Mouse (Mus musculus) spleen, embryonic (tissue): ENCODE measurements around the gene Slc44a1.

Experiments
- CTCF ChIA-PET: fragments of 350-600 bp; sonication (Branson Sonifier 250); formaldehyde crosslinking; loops from one replicate; lab custom pipeline; 2022; lab: Charles Lee

Slc44a1 gene

DNA sequence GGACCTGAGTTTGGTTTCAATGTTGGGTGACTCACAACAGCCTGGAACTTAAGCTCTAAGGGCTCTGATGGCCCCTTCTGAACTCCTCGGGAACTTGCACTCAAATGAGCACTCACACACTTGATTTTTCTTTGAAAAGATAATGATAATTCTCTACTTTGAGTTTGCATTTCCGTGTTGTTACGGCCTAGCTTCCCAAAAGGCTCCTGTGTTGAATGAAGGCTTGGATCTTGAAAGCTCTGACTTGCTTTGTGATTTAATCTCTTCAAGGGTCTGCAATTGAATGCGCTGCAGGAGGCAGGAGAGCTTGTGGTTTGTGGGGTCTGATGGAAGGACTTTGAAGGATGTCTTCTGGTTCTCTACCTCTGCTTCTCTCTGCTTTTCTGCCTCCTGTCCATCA lies 13.1 kb upstream of the Slc44a1 start:
- CTCF ChIA-PET = no interaction called here

DNA sequence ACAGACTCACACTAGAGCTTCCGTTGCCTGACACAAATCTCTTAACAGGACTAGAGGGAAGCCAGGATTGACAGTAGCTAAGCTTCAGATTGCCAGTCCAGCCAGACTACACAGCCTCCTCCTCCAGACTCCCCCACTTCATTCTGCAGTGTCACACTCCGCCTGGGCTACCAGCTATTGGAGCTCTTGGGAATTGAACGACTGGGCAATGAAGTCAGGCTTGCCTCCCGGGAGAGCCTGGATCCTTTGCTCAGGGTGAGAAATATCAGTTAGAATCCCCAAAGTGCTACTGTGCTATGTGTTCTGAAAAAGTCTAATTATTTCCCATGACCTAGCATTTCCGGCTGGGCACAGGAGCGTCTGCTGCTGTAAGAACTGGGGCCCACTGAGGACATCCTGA lies 9.7 kb upstream of the Slc44a1 start:
- CTCF ChIA-PET = no interaction called here

DNA sequence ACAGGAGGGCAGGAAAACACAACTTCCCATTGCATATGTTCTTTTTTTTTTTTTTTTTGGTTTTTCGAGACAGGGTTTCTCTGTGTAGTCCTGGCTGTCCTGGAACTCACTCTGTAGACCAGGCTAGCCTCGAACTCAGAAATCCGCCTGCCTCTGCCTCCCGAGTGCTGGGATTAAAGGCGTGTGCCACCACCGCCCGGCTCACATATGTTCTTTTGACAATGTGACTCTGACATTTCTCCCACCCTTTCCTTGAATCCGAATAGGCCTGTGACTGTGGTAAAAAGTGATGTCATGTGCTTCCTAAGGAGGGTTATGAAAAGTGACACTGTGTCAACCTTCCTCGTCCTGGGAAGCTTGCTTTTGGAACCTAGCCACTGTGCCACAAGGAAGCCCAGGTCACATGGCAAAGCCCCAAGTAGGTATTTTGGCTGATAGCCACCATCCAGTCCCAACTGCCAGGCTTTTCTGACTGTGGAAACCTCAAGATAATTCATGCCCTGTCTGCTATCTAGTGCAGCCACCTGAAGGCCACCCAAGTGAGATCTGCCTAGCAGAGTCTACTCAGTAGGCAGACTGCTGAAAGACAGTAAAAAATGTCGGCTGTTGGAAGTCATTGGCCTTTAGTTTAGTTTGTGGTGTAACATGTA lies 8.5 kb upstream of the Slc44a1 start:
- CTCF ChIA-PET = no interaction called here

GRCm38 (mm10) chr4:53437110-53437755 lies 3.0 kb upstream of the Slc44a1 start:
- CTCF ChIA-PET = no interaction called here

- CTCF ChIA-PET = no interaction called here
Observed at GRCm38 (mm10) chr4:53438386-53438785, 1.8 kb upstream of the Slc44a1 start.

- CTCF ChIA-PET = no interaction called here
Observed at GRCm38 (mm10) chr4:53438836-53439480, 1.3 kb upstream of the Slc44a1 start.

- CTCF ChIA-PET = interaction anchor here (0.6 kb wide), 1 partner anchor 40 kb away, joined by 3 read pairs; no protein-coding TSS in a partner anchor
Observed at GRCm38 (mm10) chr4:53439636-53440009, 590 bp upstream of the Slc44a1 start.

DNA sequence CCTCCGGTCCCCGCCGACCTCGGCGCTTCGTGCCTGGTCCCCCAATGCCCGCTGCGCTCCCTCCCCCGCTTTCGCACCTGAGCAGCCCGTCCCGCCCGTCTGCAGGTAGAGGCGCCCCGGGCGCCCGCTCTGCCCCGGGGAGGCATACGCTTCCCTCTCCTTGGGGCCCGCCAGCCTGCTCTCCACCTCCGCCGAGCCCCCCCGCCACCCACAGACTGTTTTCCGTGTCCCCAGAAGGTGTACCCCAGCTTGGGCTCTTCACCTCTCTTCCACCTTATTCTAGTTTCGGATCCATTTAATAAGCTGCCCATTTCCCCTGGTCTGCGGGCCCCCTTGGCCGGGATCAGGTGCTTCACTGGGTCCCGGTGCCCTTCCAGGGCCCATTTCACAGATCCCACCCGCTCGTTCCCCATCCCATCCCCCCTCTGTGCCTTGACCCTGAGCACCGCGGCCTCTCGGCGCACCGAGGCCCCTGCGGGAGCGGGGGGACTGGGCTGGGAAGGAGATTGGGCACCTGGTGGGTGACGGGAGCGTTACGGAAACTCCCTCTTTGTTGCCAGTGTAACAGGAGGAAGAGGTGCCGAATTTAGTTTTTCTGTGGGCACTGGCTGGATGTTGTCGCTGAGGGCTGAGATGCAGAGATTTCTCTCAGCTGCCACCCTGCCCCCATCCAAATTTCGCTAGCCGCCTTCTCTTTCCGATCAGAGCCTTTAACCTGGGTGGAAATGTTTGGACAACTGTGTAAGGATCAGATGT lies 781 bp downstream of the Slc44a1 start:
- CTCF ChIA-PET = interaction anchor here (0.5 to 0.6 kb wide), 2 partner anchors 158 to 336 kb away, joined by 4 read pairs; no protein-coding TSS in a partner anchor

DNA sequence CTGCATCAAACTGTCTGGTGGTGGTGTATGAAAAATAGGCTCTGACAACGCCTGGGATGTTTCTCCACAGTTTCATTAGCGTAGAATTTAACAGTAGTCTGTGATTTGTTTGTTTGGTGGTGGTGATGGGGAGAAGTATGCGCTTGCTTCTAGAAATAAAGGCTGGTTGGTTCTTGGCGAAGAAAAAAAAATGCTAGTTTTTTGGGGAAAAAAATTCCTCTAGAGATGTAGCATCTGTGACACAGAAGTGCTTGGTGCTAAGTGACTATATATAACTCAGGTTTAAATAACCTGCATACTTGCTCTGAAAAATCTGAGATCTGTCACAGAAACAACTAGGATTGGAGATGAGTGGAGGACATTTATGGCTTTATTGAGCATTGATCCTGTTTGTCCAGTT lies 1.5 kb downstream of the Slc44a1 start:
- CTCF ChIA-PET = no interaction called here

DNA sequence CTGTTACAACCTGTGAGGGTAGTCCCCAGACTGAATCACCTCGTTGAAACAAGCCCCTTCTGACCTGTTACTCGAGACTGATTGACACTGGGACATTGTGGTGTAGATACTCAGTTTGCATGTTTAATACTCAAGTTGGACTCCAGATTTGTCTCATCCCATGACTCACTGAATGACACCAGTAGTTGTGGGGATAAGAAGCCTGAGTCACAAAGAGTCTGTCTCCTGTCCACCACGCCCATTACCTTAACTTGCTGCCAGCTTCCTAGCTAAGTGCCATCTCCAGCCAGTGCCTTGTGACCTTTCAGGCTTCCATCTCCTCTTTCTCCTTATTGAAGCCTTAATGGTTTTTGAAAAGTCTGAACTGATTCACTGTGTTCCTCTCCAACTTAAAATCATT lies 6.0 kb downstream of the Slc44a1 start:
- CTCF ChIA-PET = no interaction called here

DNA sequence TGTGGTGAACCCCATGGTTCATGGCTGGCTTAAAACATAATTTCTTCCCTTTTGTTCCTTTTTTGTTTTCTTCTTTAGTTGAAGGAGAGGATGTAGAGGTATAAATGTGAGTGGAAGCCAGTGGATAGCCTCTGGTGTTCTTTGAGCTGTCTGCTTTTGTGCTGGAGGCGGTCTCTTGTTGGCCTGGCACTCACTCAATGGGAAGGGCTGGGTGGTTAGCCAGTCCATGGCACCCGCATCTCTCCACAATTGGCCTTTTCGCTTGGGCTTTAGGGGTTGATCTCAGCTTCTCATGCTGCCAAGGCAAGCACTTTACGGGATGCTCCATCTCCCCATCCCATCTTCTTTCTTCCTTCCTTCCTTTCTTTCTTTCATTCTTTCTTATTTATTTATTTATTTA lies 7.6 kb downstream of the Slc44a1 start:
- CTCF ChIA-PET = no interaction called here

- CTCF ChIA-PET = no interaction called here
Observed at GRCm38 (mm10) chr4:53450736-53451135, 10.5 kb downstream of the Slc44a1 start.

GRCm38 (mm10) chr4:53451887-53452286 lies 11.7 kb downstream of the Slc44a1 start:
- CTCF ChIA-PET = interaction anchor here (0.7 to 1.0 kb wide), 2 partner anchors 143 to 145 kb away, joined by 3 read pairs; no protein-coding TSS in a partner anchor

DNA sequence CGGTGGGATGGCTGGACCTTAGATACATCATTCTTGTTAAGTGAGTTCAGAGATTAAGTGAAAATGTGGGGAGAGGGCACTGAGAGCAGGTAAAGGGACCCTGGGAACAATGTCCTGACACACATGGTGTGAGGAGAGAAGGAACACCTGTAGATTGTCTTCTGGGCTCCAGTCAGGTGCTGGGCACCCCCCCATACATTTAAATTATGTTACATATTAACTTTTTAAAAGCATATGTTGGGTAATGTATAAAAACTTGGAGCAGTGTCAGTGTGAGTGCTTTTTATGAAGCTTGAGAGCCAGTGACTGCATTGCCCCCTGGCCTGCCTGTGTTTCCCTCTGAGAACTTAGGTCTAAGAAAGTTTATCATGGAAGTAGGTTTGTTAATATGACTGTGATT lies 12.2 kb downstream of the Slc44a1 start:
- CTCF ChIA-PET = interaction anchor here (0.7 to 1.0 kb wide), 3 partner anchors 142 to 345 kb away, joined by 3 read pairs; no protein-coding TSS in a partner anchor

DNA sequence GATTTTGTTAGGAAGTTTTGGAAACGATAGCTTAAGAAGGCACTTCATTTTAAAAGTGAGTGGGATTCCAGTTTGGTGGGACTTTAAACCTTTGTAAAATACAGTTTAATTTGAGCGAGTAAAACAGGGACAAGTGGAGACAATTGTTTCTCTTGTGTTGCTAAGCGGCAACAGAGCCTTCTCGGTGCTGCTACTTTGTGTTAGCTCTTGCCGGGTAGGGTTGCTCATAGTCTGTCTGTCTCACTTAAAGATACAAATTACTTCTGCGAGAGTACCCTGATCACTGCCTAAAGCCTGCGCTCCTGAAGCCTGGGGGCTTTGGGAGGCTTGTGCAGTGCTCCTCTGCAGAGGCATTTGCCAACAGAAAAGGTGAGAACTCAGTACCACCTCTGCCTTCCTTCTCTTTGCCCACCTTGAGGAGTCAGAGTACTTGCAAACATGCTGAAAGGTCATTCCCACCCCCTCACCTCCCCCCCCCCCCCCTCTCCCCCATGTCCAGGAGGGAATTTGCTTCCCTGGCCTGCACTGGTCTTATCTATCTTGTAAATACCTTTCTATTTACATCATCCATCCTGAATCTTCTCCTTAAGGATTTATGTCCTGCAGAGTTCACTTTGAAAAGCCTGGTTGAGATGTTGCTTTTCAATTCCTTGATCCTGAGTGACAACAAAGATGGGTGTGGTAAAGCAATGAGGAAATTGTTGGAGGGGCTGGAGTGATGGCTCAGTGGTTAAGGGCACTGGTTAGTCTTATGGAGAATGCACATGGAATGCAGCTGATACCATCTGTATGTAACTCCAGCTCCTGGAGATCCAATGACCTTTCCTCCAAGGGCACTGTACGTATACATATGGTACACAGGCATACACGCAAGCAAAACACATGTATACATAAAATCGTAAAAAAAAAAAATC lies 13.0 kb downstream of the Slc44a1 start:
- CTCF ChIA-PET = interaction anchor here (1.0 kb wide), 1 partner anchor 143 kb away, joined by 3 read pairs; no protein-coding TSS in a partner anchor

- CTCF ChIA-PET = no interaction called here
Observed at GRCm38 (mm10) chr4:53455885-53456284, 15.7 kb downstream of the Slc44a1 start.

DNA sequence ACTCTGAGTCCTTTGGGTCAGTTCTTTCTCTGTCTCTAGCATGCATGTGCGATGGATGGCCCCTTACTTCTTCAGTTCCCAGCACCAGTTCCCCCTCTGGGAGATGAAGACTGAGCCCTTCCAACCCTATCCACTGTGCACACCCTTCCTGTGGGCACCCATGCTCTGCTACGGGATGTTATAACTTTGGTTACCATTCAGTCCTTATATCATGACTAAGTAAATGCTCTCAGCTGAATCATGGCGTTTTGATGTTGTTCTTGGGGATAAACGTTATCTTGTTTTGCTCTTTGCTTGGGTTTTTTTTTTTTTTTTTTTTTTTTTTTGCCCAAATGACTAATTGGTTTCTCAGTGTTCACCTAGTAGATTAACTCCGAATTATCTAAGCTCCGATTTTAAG lies 16.4 kb downstream of the Slc44a1 start:
- CTCF ChIA-PET = no interaction called here

DNA sequence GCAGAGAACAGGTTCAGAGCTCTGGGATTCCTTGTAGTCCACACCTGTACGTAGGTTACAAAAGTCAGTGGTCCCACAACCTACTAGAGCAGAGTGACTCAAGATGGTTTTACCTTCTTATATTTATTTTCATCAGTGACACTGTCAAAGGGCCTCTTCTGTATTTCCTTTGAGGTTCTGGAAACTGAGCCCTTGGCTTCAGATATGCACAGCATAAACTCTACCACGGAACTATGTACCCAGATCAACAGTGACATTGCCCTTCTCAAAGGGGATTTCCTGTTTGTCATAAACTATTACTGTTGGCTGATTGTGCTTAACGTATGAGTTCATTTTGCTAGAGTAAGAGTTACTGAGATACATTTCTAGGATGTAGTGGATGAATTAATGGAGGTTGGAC lies 18.3 kb downstream of the Slc44a1 start:
- CTCF ChIA-PET = no interaction called here

- CTCF ChIA-PET = no interaction called here
Observed at GRCm38 (mm10) chr4:53459697-53460096, 19.5 kb downstream of the Slc44a1 start.

GRCm38 (mm10) chr4:53461026-53461425 lies 20.8 kb downstream of the Slc44a1 start:
- CTCF ChIA-PET = no interaction called here

DNA sequence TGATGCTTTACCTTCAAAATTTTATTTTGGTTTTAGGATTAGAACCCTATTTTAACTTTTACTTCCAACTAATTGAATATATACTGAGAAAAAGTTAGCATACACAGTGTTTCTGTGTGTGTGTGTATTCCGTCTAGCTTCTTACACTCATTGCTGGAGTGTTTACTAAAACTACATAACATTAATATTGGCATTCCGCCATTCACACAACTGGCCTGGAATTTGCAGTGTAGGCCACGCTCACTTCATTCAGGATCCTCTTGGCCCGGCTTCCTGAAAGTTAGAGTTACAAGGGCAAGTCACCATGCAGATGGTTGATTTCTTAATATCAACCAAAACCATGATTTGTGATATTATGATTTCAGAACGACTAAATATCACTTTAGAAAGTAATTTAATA lies 21.9 kb downstream of the Slc44a1 start:
- CTCF ChIA-PET = no interaction called here
